Mouse (Mus musculus): ENCODE data around the gene Isoc2b. TPM values are rescaled to one million over a fixed set of nuclear protein-coding genes. Genes with fewer than 3 reads are reported as not detected.

The Isoc2b gene
- polyA plus RNA-seq, 1 experiment, result 3.8 TPM

GRCm38 (mm10) chr7:4844245-4844916, 25.7 kb downstream of the Isoc2b start, which contains the start of gene Shisa7:
Shisa7 (minus strand) TSS chr7:4844696.
- no peak within 1 kb of the TSS for H3K27ac ChIP-seq (ENCODE audit: insufficient read depth, low read length)
- H3K9me3 ChIP-seq (replicated peaks; ENCODE audit: control insufficient read depth, insufficient read depth, low read length, poor library complexity, severe bottlenecking), result no peaks in the 10 kb centered on the region
- H3K27me3 ChIP-seq (ENCODE audit: control insufficient read depth, insufficient read depth, low read length, poor library complexity, severe bottlenecking), result no peaks in the 10 kb centered on the region
- H3K9ac ChIP-seq (ENCODE audit: low read depth, poor library complexity, severe bottlenecking), result peak within 1 kb of the TSS; percentile 39
- TF ChIP-seq EP300 (IDR thresholded peaks at IDR 0.05; ENCODE audit: insufficient read depth, low read depth, low read length) (no peak), POLR2A (IDR thresholded peaks at IDR 0.05; ENCODE audit: insufficient read depth, low read length) (no peak), CTCF (IDR thresholded peaks at IDR 0.05; ENCODE audit: low read depth, low read length) (no peak)
- H3K4me1 ChIP-seq (ENCODE audit: control insufficient read depth, insufficient read depth, low read length), result peaks cover 5% of the 10 kb centered on the region
- H3K36me3 ChIP-seq (ENCODE audit: control insufficient read depth, insufficient read depth, low read length, poor library complexity, severe bottlenecking), result no peaks in the 10 kb centered on the region
- peak within 1 kb of the TSS; percentile 74 for H3K4me3 ChIP-seq (ENCODE audit: low read depth, low read length)

DNA sequence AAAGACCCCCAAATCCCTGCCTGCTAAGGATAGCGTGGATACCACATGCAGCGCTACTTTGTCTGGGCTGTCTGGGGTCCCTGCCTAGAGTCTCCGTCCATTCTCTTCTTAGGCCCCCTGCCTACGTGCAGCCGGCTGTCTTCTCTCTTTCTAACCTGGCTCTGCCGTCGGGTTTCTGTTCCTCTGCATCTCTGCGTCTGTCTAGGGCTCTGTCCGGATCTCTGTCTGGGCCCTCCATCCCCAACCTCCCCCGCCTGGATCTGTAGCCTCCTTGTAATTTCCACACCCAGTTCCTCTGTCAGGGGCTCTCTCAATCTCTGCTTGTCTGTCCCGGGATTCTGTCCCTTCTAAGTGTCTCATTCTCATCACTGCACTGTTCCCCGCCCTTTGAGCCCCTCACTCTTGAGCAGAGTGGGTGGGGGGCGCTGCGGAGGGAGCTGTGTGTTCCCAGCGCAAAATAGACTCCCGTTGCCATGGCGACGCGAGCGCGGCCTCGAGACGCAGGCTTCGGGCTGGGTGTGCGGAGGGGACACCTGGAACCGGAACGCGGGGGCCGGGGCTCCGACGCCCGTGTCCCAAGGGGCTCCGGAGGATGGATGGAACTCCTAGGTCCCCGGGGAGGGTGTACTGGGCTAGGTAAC, 26.3 kb downstream of the Isoc2b start:
- H3K27ac ChIP-seq (ENCODE audit: insufficient read depth, low read length), result no peak overlapping the region
- no peaks in the 10 kb centered on the region for H3K27me3 ChIP-seq (ENCODE audit: control insufficient read depth, insufficient read depth, low read length, poor library complexity, severe bottlenecking)
- H3K4me3 ChIP-seq (ENCODE audit: low read depth, low read length), result peak overlapping the region; percentile 74
- no peak for TF ChIP-seq EP300 (IDR thresholded peaks at IDR 0.05; ENCODE audit: insufficient read depth, low read depth, low read length)
- TF ChIP-seq CTCF (IDR thresholded peaks at IDR 0.05; ENCODE audit: low read depth, low read length), result no peak
- no peak for TF ChIP-seq POLR2A (IDR thresholded peaks at IDR 0.05; ENCODE audit: insufficient read depth, low read length)
- H3K36me3 ChIP-seq (ENCODE audit: control insufficient read depth, insufficient read depth, low read length, poor library complexity, severe bottlenecking), result no peaks in the 10 kb centered on the region
- H3K9ac ChIP-seq (ENCODE audit: low read depth, poor library complexity, severe bottlenecking), result peak overlapping the region; percentile 39
- H3K9me3 ChIP-seq (replicated peaks; ENCODE audit: control insufficient read depth, insufficient read depth, low read length, poor library complexity, severe bottlenecking), result no peaks in the 10 kb centered on the region
- H3K4me1 ChIP-seq (ENCODE audit: control insufficient read depth, insufficient read depth, low read length), result peaks cover 5% of the 10 kb centered on the region

- H3K36me3 ChIP-seq (ENCODE audit: control insufficient read depth, insufficient read depth, low read length, poor library complexity, severe bottlenecking), result no peaks in the 10 kb centered on the region
- no peaks in the 10 kb centered on the region for H3K27me3 ChIP-seq (ENCODE audit: control insufficient read depth, insufficient read depth, low read length, poor library complexity, severe bottlenecking)
- H3K27ac ChIP-seq (ENCODE audit: insufficient read depth, low read length), result no peak overlapping the region
- peaks cover 5% of the 10 kb centered on the region for H3K4me1 ChIP-seq (ENCODE audit: control insufficient read depth, insufficient read depth, low read length)
- peak overlapping the region; percentile 13 for H3K4me3 ChIP-seq (ENCODE audit: low read depth, low read length)
- no peak overlapping the region for H3K9ac ChIP-seq (ENCODE audit: low read depth, poor library complexity, severe bottlenecking)
- TF ChIP-seq POLR2A (IDR thresholded peaks at IDR 0.05; ENCODE audit: insufficient read depth, low read length) (no peak), CTCF (IDR thresholded peaks at IDR 0.05; ENCODE audit: low read depth, low read length) (no peak), EP300 (IDR thresholded peaks at IDR 0.05; ENCODE audit: insufficient read depth, low read depth, low read length) (no peak)
- H3K9me3 ChIP-seq (replicated peaks; ENCODE audit: control insufficient read depth, insufficient read depth, low read length, poor library complexity, severe bottlenecking), result no peaks in the 10 kb centered on the region
Measured at GRCm38 (mm10) chr7:4842634-4843131, 27.4 kb downstream of the Isoc2b start.

DNA sequence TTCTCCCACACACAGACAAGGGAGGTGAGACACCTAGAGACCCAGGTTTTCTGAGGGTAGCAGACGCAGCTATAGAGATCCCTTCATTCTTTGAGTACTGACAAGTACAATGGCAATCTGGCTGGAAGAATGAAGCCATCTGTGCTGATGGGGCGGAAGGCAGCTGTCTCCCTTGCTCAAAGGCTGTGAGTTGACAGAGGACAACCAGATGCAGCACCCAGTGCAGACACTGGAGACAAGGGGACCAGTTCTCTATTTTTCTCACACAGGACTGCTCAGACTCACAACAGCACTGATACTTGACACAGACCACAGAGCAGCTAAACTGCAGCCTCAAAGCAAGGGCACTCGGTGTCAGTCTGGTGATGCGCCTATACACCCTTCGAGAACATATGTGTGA, 28.0 kb downstream of the Isoc2b start:
- Histone ChIP-seq H3K27ac (ENCODE audit: insufficient read depth, low read length) (no peak overlapping the region), H3K9ac (ENCODE audit: low read depth, poor library complexity, severe bottlenecking) (no peak overlapping the region), H3K4me3 (ENCODE audit: low read depth, low read length) (no peak overlapping the region), H3K4me1 (ENCODE audit: control insufficient read depth, insufficient read depth, low read length) (peaks cover 5% of the 10 kb centered on the region), H3K27me3 (ENCODE audit: control insufficient read depth, insufficient read depth, low read length, poor library complexity, severe bottlenecking) (no peaks in the 10 kb centered on the region), H3K9me3 (replicated peaks; ENCODE audit: control insufficient read depth, insufficient read depth, low read length, poor library complexity, severe bottlenecking) (no peaks in the 10 kb centered on the region), H3K36me3 (ENCODE audit: control insufficient read depth, insufficient read depth, low read length, poor library complexity, severe bottlenecking) (no peaks in the 10 kb centered on the region)
- TF ChIP-seq EP300 (IDR thresholded peaks at IDR 0.05; ENCODE audit: insufficient read depth, low read depth, low read length), result no peak
- TF ChIP-seq CTCF (IDR thresholded peaks at IDR 0.05; ENCODE audit: low read depth, low read length), result no peak
- TF ChIP-seq POLR2A (IDR thresholded peaks at IDR 0.05; ENCODE audit: insufficient read depth, low read length), result no peak

- Histone ChIP-seq H3K27me3 (ENCODE audit: control insufficient read depth, insufficient read depth, low read length, poor library complexity, severe bottlenecking) (no peaks in the 10 kb centered on the region), H3K9ac (ENCODE audit: low read depth, poor library complexity, severe bottlenecking) (no peak overlapping the region)
- no peak for TF ChIP-seq CTCF (IDR thresholded peaks at IDR 0.05; ENCODE audit: low read depth, low read length)
- no peak for TF ChIP-seq POLR2A (IDR thresholded peaks at IDR 0.05; ENCODE audit: insufficient read depth, low read length)
- no peak for TF ChIP-seq EP300 (IDR thresholded peaks at IDR 0.05; ENCODE audit: insufficient read depth, low read depth, low read length)
Measured at GRCm38 (mm10) chr7:4837639-4838038, 32.4 kb downstream of the Isoc2b start.

GRCm38 (mm10) chr7:4836351-4836792, 33.7 kb downstream of the Isoc2b start:
- no peaks in the 10 kb centered on the region for H3K27me3 ChIP-seq (ENCODE audit: control insufficient read depth, insufficient read depth, low read length, poor library complexity, severe bottlenecking)
- TF ChIP-seq EP300 (IDR thresholded peaks at IDR 0.05; ENCODE audit: insufficient read depth, low read depth, low read length), result no peak
- no peak for TF ChIP-seq POLR2A (IDR thresholded peaks at IDR 0.05; ENCODE audit: insufficient read depth, low read length)
- peak; percentile 27 for TF ChIP-seq CTCF (IDR thresholded peaks at IDR 0.05; ENCODE audit: low read depth, low read length)
- no peaks in the 10 kb centered on the region for H3K36me3 ChIP-seq (ENCODE audit: control insufficient read depth, insufficient read depth, low read length, poor library complexity, severe bottlenecking)
- H3K9me3 ChIP-seq (replicated peaks; ENCODE audit: control insufficient read depth, insufficient read depth, low read length, poor library complexity, severe bottlenecking), result no peaks in the 10 kb centered on the region
- peak overlapping the region; percentile 56 for H3K9ac ChIP-seq (ENCODE audit: low read depth, poor library complexity, severe bottlenecking)
- no peak overlapping the region for H3K27ac ChIP-seq (ENCODE audit: insufficient read depth, low read length)
- H3K4me3 ChIP-seq (ENCODE audit: low read depth, low read length), result peak overlapping the region; percentile 50
- H3K4me1 ChIP-seq (ENCODE audit: control insufficient read depth, insufficient read depth, low read length), result no peaks in the 10 kb centered on the region

More at GRCm38 (mm10) chr7:4837639-4838038, 32.4 kb downstream of the Isoc2b start:
- Histone ChIP-seq H3K36me3 (ENCODE audit: control insufficient read depth, insufficient read depth, low read length, poor library complexity, severe bottlenecking) (no peaks in the 10 kb centered on the region), H3K9me3 (replicated peaks; ENCODE audit: control insufficient read depth, insufficient read depth, low read length, poor library complexity, severe bottlenecking) (no peaks in the 10 kb centered on the region), H3K4me1 (ENCODE audit: control insufficient read depth, insufficient read depth, low read length) (peaks cover 5% of the 10 kb centered on the region), H3K27ac (ENCODE audit: insufficient read depth, low read length) (no peak overlapping the region), H3K4me3 (ENCODE audit: low read depth, low read length) (no peak overlapping the region)

Measured in ES-Bruce4 (cell line).